Mouse (Mus musculus): ENCODE measurements around the gene Slc9a9. TPM values are rescaled to one million over a fixed set of nuclear protein-coding genes. Genes with fewer than 3 reads are reported as not detected.

Gene Slc9a9
- total RNA-seq, 4 experiments from 2014 or later: 2.6 to 6.8 (median 3.4) TPM

DNA sequence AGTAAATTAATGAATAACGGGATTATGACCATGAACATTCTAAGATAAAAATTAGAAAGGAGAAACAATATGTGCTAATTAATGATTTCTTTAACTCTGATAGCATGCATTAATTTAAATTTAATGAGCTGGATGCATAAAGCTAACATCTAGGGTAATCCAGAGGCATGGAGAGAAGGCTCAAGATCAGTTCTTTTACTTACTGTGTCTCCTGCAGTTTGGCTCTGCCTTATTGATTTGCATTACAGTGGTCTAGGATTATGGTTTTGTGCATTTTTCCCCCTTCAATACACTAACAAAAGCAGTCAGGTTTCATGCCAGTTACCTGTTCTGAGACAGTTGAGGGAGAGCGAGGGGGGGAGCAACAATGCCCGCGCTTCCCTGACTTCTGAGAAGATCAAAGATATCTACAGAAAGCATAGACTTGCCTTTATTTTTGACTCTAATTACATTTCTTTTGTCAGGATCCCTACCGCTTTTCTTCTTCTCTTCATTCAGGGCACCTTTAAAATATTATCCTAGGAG, 298.9 kb downstream of the Slc9a9 start:
- DNase-seq: no peak

- DNase-seq: no peak
Measured at GRCm38 (mm10) chr9:94969131-94969530, 299.4 kb downstream of the Slc9a9 start.

DNA sequence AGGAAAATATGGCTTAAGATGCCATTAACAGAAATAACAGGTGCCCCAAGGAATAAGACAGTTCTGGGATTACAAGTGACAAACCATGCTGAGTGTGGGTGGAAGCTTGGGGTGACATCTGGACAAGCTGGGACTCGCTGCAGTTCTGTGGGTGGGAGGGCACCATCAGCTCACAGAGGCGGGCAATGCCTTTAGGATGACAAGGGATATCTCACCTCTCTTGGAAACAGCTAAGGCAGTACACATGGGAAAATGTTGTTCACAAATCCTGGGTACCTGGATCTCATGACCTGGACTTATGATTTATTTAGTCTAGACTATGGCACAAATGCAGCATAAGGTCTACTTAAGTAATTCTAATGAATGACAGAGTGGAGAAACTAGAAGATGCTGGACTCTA, 302.3 kb downstream of the Slc9a9 start:
- DNase-seq: no peak

DNA sequence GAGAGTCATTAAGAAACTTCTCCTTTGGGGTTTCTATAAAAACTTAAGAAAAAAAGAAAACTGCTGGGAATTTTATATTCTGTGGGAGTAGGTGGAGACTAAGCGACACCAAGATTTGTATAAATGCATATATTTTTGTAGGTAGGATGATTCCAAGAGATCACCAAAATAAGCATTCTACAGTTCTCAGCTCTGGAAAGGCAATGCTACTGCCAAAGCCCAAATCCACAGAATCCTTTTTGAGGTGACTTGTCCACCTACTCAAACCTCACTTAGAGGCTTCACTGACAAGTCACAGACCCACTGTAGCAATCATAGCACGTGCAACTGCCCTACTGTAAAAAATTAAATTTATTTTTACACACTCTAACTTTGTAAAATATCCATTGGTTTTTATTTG, 303.0 kb downstream of the Slc9a9 start:
- DNase-seq: no peak

GRCm38 (mm10) chr9:94976191-94976590, 306.5 kb downstream of the Slc9a9 start:
- no peak for DNase-seq

GRCm38 (mm10) chr9:94993575-94993974, 323.9 kb downstream of the Slc9a9 start:
- no peak for DNase-seq

DNA sequence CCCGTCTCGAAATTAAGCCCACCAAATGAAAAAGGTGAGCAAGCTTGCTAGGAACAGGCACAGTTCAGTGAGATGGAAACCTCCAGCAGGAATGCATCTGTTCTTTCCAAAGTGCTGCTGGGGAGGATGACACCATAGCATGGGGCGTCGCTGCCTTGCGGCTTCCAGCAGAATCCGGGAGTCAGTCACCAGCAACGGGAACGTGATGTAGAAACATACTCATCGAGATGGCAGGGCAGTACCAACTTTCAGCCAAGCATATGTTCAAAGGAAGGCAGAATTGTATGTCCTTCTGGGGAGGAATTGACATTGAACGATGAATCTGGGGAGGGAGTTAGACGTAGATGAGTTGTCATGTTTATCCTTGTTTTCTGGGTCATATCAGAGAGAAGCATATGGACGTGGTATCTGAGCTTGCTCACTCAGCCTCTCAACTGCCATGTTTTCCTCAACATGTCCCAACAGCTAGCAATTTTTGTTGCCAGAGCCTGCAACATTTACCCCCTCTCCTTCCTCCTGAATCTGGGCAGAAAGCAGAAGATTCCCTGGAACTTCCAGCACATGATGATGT, 350.5 kb downstream of the Slc9a9 start:
- no peak for DNase-seq

DNA sequence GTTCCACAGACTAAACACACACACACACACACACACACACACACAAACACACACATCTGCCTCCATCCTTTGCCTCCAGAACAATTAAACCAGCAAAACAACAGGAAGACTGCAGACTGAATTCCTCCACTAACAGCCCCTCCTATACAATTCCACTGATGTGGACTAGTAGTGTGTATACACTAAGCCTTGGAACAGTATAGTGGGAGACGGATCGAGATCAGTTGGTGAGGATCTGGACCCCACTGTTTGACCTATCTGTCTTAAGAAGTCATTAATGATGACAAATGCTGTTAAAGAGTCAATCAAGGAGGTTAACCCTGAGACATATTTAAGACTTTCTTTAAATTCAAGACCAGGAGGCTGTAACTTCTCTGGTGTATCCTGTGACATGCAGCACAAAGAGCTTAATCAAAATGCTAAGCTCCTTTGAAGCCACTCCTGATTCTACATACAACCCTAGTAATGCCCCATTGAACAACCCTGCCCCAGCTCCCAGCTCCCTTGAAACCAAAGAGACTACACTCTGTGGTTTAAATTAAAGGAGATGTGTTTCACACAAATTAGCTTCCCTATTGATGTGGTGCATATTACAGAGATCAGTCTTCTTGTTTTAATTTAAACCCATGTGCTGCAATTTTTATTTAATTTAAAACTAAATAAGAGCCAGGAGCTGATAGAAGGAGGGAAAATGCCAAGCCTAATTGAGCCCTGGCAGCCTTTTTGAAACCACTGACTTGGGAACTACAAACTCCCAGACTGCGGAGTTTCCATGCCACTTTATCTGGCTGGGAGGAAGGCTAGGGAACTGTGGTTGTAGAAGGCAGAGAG, 364.6 kb downstream of the Slc9a9 start:
- no peak for DNase-seq

- no peak for DNase-seq
Measured at GRCm38 (mm10) chr9:95036209-95036608, 366.5 kb downstream of the Slc9a9 start.

GRCm38 (mm10) chr9:95042420-95042819, 372.7 kb downstream of the Slc9a9 start:
- no peak for DNase-seq

GRCm38 (mm10) chr9:95052160-95052559, 382.5 kb downstream of the Slc9a9 start:
- no peak for DNase-seq

GRCm38 (mm10) chr9:95053183-95053582, 383.5 kb downstream of the Slc9a9 start:
- no peak for DNase-seq

DNA sequence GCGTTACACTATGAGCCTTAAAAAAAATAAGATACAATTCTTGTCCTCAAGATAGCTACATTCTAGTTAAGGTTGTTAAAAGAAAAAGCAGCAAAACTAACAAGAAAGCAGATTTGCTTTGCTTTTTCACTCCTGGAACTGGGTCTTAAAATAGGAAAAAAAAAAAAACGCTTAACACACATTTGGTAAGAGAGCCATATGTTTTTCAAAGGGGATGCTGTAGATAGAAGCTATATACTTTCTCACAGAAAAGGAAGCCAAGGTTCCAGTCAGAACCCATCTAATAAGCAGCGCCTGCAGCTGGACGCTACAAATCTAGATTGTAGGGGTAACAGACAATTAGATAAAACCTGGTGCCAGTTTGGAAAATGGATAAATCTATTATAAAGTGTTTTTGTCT, 386.1 kb downstream of the Slc9a9 start:
- no peak for DNase-seq

- no peak for DNase-seq
Measured at GRCm38 (mm10) chr9:95060702-95061101, 391.0 kb downstream of the Slc9a9 start.

DNA sequence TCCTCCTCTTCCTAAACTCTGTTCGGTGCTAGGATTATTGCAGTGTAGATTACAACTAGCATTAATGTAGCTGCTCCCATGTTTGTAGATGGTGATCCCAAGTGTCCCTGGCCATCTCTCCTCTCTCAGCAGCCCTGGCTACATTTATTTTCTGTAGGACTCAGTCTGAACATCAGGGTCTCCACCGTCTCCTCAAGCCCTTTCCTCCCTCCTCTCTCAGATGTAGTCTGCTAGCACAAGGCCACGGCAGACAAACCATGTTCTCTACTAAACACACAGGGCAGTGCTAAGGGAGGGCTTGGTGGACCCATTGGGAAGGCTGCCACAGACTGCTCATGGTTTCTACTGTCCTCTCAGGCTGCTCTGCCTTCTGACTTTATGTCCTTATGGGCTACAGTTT, 397.3 kb downstream of the Slc9a9 start:
- DNase-seq: no peak

GRCm38 (mm10) chr9:95068466-95068865, 398.8 kb downstream of the Slc9a9 start:
- DNase-seq: no peak

DNA sequence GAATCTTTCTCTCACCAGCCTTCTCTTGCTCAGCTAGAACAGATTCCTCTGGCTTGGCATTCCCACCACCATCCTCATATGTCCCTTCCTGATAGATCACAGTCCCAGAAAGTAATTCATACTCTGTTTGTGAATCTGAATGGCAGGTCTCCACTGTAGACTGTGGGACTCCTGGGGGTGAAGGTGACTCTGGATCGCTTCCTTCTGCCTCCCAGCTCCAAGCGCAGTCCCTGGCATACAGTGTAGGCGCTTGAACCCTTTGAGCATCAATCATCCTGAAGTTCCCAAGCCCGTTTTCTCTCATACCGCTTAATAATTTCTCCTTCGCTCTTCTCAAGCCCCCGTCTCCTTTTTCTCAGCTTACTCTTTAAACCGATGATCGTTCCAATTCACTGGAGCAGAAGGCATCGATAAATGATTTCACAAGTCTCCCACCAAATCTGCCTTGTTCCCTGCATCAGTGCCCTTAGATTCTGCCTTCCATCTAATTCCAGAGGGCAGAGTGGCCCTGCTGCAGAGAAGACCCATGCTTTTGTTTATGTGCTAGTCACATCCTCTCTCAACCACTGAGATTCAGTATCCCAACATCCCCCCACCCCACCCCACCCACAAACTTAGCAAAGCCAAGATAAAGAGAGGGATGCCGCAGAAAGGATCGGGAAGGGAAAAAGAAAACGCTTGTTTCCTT, 401.3 kb downstream of the Slc9a9 start:
- DNase-seq: no peak

- no peak for DNase-seq
Measured at GRCm38 (mm10) chr9:95072450-95072955, 402.8 kb downstream of the Slc9a9 start.

DNA sequence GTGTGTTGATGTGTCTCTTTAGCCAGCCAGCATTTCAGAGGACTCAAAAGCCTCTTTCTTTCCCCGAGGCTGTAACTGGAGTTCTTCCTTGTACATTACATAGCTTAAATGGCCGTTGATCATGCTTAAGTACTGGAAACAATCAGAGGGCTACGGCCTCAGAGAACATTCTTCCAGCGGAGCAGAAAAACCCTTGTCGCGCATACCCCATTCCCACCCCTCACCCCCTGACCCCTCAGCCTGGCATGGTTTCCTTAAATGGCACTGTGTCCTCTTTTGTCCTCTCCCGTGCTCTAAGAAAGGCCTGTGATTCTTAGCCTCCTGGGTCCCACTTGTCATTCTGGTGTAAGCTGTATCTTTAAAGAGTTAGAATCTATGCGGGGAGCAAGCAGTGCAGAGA, 404.0 kb downstream of the Slc9a9 start:
- no peak for DNase-seq

DNA sequence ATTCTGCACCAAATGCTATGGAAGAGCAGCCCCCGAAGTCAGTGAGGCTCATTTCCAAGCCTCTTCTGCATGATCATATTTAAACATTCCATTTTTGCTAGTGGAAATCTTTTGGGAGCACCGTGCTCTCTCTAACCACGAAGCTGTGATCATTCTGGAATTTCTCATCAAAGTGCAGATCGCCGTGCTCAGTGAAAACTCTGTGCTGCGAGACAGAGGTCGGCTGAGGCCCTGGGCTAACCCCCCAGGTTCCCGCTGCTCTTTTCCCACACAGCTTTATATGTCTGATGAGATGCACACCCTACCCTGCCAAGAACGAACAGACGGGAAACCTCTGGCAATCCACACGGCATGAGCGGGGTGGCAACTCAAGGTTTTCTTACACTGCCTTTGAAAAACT, 406.1 kb downstream of the Slc9a9 start:
- no peak for DNase-seq

DNA sequence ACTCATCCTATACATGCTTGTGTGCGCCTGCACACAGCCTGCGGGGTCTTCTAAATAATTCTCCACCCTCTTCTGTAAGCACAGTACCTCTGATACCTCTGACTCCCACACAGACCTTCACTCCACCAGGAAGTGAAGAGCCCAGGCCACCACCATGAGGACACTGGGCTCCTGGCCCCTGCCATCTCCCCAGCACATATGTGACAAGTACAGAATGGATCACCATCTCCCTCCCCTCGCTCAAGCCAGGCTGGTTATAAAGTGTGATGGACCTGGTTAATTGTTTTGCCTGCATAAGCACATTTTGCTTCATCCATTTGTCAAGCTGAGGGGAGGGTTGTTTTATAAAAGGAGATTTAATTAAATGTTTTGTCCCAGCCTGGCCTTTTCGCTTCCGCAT, 408.2 kb downstream of the Slc9a9 start:
- no peak for DNase-seq

DNA sequence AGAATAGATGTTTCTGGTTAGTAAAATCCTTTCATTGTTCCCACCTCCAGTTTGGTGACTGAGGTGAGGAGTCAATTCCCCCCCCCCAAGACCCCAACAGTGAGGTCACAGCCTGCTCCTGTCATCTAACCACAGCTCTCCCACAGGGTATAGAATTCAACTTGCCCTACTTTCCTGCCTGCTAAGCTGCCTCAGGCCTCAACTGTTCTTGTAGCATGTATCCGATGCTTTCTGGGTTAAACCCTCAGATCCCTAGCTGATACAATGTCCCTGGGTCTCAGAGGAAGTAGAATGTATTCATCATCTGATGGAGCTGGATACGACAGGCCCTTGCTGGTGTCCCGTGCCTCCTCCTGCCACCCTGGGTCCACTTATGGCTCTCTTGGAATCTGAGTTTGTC, 408.9 kb downstream of the Slc9a9 start:
- DNase-seq: no peak

- DNase-seq: no peak
Measured at GRCm38 (mm10) chr9:95079951-95080350, 410.2 kb downstream of the Slc9a9 start.
